Mouse (Mus musculus) A20 (cell line): ENCODE data around the gene Osbpl8.
A peak's percentile ranks its signal among the peaks of the same experiment; 100 is the strongest.

Experiments
- DNase-seq: peaks from one replicate; pipeline ENCODE4 v3.0.0-alpha.2; 2011; ENCODE audit warnings: low read depth, low spot score

Osbpl8 gene

GRCm38 (mm10) chr10:111234450-111235288 lies 70.1 kb downstream of the Osbpl8 start:
- DNase-seq: no peak

- no peak for DNase-seq
Measured at GRCm38 (mm10) chr10:111235289-111235570, 70.7 kb downstream of the Osbpl8 start.

GRCm38 (mm10) chr10:111237434-111237833 lies 72.9 kb downstream of the Osbpl8 start:
- DNase-seq: no peak

- no peak for DNase-seq
Measured at GRCm38 (mm10) chr10:111242677-111243076, 78.1 kb downstream of the Osbpl8 start.

GRCm38 (mm10) chr10:111247609-111248008 lies 83.1 kb downstream of the Osbpl8 start:
- DNase-seq: no peak

GRCm38 (mm10) chr10:111248177-111248576 lies 83.6 kb downstream of the Osbpl8 start:
- DNase-seq: no peak

GRCm38 (mm10) chr10:111250192-111250591 lies 85.6 kb downstream of the Osbpl8 start:
- DNase-seq: no peak

GRCm38 (mm10) chr10:111251666-111252065 lies 87.1 kb downstream of the Osbpl8 start:
- no peak for DNase-seq

GRCm38 (mm10) chr10:111255228-111255627 lies 90.7 kb downstream of the Osbpl8 start:
- DNase-seq: no peak

GRCm38 (mm10) chr10:111256156-111256555 lies 91.6 kb downstream of the Osbpl8 start:
- DNase-seq: no peak

- no peak for DNase-seq
Measured at GRCm38 (mm10) chr10:111257358-111257757, 92.8 kb downstream of the Osbpl8 start.

- no peak for DNase-seq
Measured at GRCm38 (mm10) chr10:111258256-111258655, 93.7 kb downstream of the Osbpl8 start.

- DNase-seq: no peak
Measured at GRCm38 (mm10) chr10:111271687-111272086, 107.1 kb downstream of the Osbpl8 start.

- no peak for DNase-seq
Measured at GRCm38 (mm10) chr10:111272905-111273304, 108.4 kb downstream of the Osbpl8 start.

GRCm38 (mm10) chr10:111273463-111274088 lies 109.0 kb downstream of the Osbpl8 start:
- no peak for DNase-seq

- DNase-seq: no peak
Measured at GRCm38 (mm10) chr10:111275822-111276221, 111.3 kb downstream of the Osbpl8 start.

GRCm38 (mm10) chr10:111297631-111298030 lies 133.1 kb downstream of the Osbpl8 start:
- no peak for DNase-seq

GRCm38 (mm10) chr10:111298140-111299098 lies 133.9 kb downstream of the Osbpl8 start, which contains the start of gene Bbs10:
Gene Bbs10 (plus strand): TSS chr10:111298679.
- peak; percentile 99 for DNase-seq

- DNase-seq: peak; percentile 44
Measured at GRCm38 (mm10) chr10:111299591-111299990, 135.0 kb downstream of the Osbpl8 start.

- DNase-seq: no peak
Measured at GRCm38 (mm10) chr10:111301041-111301440, 136.5 kb downstream of the Osbpl8 start.

- no peak for DNase-seq
Measured at GRCm38 (mm10) chr10:111302486-111302885, 137.9 kb downstream of the Osbpl8 start.
